Mouse (Mus musculus): ENCODE measurements around the gene Foxd4.
"Not testable (repeated sequence)": the region's sequence is repeated elsewhere in the genome, so short reads cannot be mapped to it uniquely, and the experiment has no call there.

The Foxd4 gene

GRCm38 (mm10) chr19:24875129-24875870 lies 25.7 kb downstream of the Foxd4 start, which contains the start of gene Gm10053:
Gm10053 (plus strand) TSS chr19:24875686.
- DNase-seq (ENCODE audit: low spot score), result not testable (repeated sequence)

- DNase-seq (ENCODE audit: low spot score), result no peak
These were observed 27.1 kb downstream of the Foxd4 start for GRCm38 (mm10) chr19:24873873-24874272.

GRCm38 (mm10) chr19:24871037-24871635 lies 29.9 kb downstream of the Foxd4 start:
- peak; percentile 55 for DNase-seq (ENCODE audit: low spot score)

GRCm38 (mm10) chr19:24865436-24865835 lies 35.6 kb downstream of the Foxd4 start:
- DNase-seq (ENCODE audit: low spot score), result no peak

GRCm38 (mm10) chr19:24861612-24862451 lies 39.2 kb downstream of the Foxd4 start, which contains the start of gene Pgm5:
Pgm5 (minus strand) TSS chr19:24861855.
- DNase-seq (ENCODE audit: low spot score), result no peak

GRCm38 (mm10) chr19:24861276-24861611 lies 39.8 kb downstream of the Foxd4 start:
- no peak for DNase-seq (ENCODE audit: low spot score)

- DNase-seq (ENCODE audit: low spot score), result no peak
These were observed 49.3 kb downstream of the Foxd4 start for GRCm38 (mm10) chr19:24851456-24852315.
